Mouse (Mus musculus): ENCODE measurements around the gene Rps13. TPM values are rescaled to one million over a fixed set of nuclear protein-coding genes. Genes with fewer than 3 reads are reported as not detected.

Gene Rps13
- polyA plus RNA-seq, 1 experiment from 2014 or later = 840 TPM

DNA sequence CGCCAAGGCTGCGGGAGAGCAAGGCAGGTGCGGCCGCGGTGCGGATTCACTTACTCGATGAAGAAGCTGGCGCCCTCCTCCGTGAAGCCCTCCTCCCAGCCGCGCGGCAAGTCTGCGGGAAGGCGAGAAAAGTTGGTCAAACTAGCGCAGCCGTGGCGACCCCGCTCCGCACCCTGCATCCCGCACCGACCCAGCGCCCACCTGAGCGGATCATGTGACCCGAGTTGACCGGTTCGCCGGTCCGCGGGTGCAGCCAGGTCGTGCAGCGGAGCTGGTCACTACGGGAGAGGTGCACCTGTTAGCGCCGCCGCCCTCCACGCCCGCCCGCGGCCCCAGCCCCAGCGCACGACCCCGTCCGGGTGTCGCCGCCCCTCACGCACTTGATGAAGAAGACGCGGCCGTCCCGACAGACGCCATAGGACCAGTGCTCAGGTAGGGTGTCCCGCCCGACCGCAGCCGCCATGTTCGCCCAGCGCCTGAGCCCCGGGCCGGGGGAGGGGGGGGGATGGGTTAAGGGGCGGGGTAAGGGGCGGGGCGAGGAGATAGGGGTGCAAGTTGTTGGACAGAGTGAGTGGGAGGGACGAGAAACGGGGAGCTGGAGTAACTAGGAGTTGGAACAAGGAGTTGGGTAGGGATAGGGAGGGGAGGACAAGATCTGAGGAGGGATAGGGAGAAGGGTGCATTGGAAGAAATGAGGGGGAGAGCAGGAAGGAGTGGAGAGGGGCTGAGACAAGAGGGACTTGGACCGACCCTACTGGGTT lies 25.9 kb downstream of the Rps13 start, which contains the start of gene Plekha7:
Gene Plekha7, minus strand, starts transcription at position 506 of the 761 bp plus-strand sequence.
- Histone ChIP-seq H3K27me3 (ENCODE audit: low read depth, poor library complexity, severe bottlenecking) (peaks cover 40% of the 10 kb centered on the region), H3K4me1 (peaks cover 29% of the 10 kb centered on the region), H3K9me3 (replicated peaks) (no peaks in the 10 kb centered on the region), H3K4me3 (peak within 1 kb of the TSS; percentile 79), H3K27ac (peak within 1 kb of the TSS; percentile 56), H3K36me3 (no peaks in the 10 kb centered on the region)
- DNase-seq (ENCODE audit: low spot score) = peak; percentile 83
- WGBS = under 1% methylated on average over 64 of the region's 65 CpGs

GRCm38 (mm10) chr7:116307099-116307870 lies 26.7 kb downstream of the Rps13 start:
- peak; percentile 84 for DNase-seq (ENCODE audit: low spot score)
- Histone ChIP-seq H3K27me3 (ENCODE audit: low read depth, poor library complexity, severe bottlenecking) (peaks cover 40% of the 10 kb centered on the region), H3K27ac (peak overlapping the region; percentile 56), H3K4me1 (peaks cover 29% of the 10 kb centered on the region), H3K36me3 (no peaks in the 10 kb centered on the region), H3K4me3 (peak overlapping the region; percentile 79), H3K9me3 (replicated peaks) (no peaks in the 10 kb centered on the region)
- WGBS = under 1% methylated on average over 62 of the region's 63 CpGs

DNA sequence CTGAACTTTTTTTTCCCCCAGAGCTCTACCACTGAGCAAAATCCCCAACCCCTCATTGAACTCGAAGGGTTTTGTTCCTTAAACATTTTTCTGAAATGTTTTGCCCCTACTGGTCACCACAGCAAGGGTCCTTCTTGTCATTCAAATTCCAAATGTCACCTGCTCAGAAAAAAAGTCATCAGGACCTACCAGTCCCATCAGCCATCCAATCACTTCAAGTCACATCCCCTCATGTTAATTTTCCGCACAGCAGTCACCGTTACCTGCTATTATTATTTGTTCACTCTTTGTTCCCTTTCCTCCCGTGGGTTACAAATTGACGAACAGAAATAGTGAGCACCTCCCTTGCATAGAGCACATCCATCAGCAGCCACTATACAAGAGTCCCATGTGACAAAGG lies 27.4 kb downstream of the Rps13 start:
- Histone ChIP-seq H3K4me1 (peaks cover 29% of the 10 kb centered on the region), H3K36me3 (no peaks in the 10 kb centered on the region), H3K27ac (no peak overlapping the region), H3K27me3 (ENCODE audit: low read depth, poor library complexity, severe bottlenecking) (peaks cover 40% of the 10 kb centered on the region), H3K9me3 (replicated peaks) (no peaks in the 10 kb centered on the region), H3K4me3 (peak overlapping the region; percentile 79)
- WGBS = 20% methylated on average over 5 of the region's 5 CpGs
- DNase-seq (ENCODE audit: low spot score) = no peak

GRCm38 (mm10) chr7:116301661-116302311 lies 32.2 kb downstream of the Rps13 start:
- H3K27ac ChIP-seq = no peak overlapping the region
- no peak for DNase-seq (ENCODE audit: low spot score)
- peaks cover 11% of the 10 kb centered on the region for H3K4me1 ChIP-seq
- no peaks in the 10 kb centered on the region for H3K9me3 ChIP-seq (replicated peaks)
- peaks cover 19% of the 10 kb centered on the region for H3K27me3 ChIP-seq (ENCODE audit: low read depth, poor library complexity, severe bottlenecking)
- no peak overlapping the region for H3K4me3 ChIP-seq
- WGBS = 90% methylated on average over 5 of the region's 5 CpGs
- H3K36me3 ChIP-seq = no peaks in the 10 kb centered on the region

- H3K27ac ChIP-seq = no peak overlapping the region
- peaks cover 9% of the 10 kb centered on the region for H3K4me1 ChIP-seq
- H3K36me3 ChIP-seq = no peaks in the 10 kb centered on the region
- H3K9me3 ChIP-seq (replicated peaks) = no peaks in the 10 kb centered on the region
- H3K27me3 ChIP-seq (ENCODE audit: low read depth, poor library complexity, severe bottlenecking) = peaks cover 12% of the 10 kb centered on the region
- H3K4me3 ChIP-seq = no peak overlapping the region
- no peak for DNase-seq (ENCODE audit: low spot score)
- 88% methylated on average over 4 of the region's 4 CpGs for WGBS
Observed at GRCm38 (mm10) chr7:116301144-116301543, 32.9 kb downstream of the Rps13 start.

- H3K36me3 ChIP-seq = no peaks in the 10 kb centered on the region
- DNase-seq (ENCODE audit: low spot score) = no peak
- H3K9me3 ChIP-seq (replicated peaks) = no peaks in the 10 kb centered on the region
- peaks cover 18% of the 10 kb centered on the region; the same call in 1 of the 2 replicates for H3K4me1 ChIP-seq
- no peak overlapping the region for H3K27ac ChIP-seq
- no peaks in the 10 kb centered on the region for H3K27me3 ChIP-seq (ENCODE audit: low read depth, poor library complexity, severe bottlenecking)
- WGBS = 89% methylated on average over 2 of the region's 2 CpGs
- no peak overlapping the region for H3K4me3 ChIP-seq
Observed at GRCm38 (mm10) chr7:116298851-116299250, 35.1 kb downstream of the Rps13 start.

DNA sequence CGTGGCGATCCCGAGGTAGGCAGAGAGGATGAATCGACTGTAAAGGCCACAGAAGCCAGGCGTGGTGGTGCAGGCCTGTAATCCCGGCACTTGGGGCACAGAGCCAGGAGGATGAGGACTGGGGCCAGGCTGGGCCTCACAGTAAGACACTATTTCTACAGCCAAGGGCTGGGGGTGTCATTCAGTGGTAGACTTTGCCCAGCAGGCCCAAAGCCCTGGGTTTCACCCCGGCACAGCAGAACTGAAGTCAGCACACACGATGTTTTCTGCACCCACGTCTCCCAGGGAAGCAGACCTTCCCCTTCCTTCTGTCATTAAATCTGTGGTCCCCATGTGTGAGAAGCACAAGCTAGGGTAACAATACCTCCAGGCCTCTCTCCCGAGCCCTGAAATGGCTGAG lies 35.6 kb downstream of the Rps13 start:
- Histone ChIP-seq H3K36me3 (no peaks in the 10 kb centered on the region), H3K4me3 (no peak overlapping the region), H3K9me3 (replicated peaks) (no peaks in the 10 kb centered on the region), H3K27ac (no peak overlapping the region), H3K4me1 (peaks cover 18% of the 10 kb centered on the region; the same call in 1 of the 2 replicates), H3K27me3 (ENCODE audit: low read depth, poor library complexity, severe bottlenecking) (no peaks in the 10 kb centered on the region)
- WGBS = 79% methylated on average over 10 of the region's 10 CpGs
- DNase-seq (ENCODE audit: low spot score) = no peak

- no peak for DNase-seq (ENCODE audit: low spot score)
- Histone ChIP-seq H3K4me3 (no peak overlapping the region), H3K27ac (peak overlapping the region; percentile 59), H3K4me1 (peaks cover 30% of the 10 kb centered on the region), H3K36me3 (no peaks in the 10 kb centered on the region), H3K27me3 (ENCODE audit: low read depth, poor library complexity, severe bottlenecking) (no peaks in the 10 kb centered on the region), H3K9me3 (replicated peaks) (no peaks in the 10 kb centered on the region)
- WGBS = 51% methylated on average over 3 of the region's 3 CpGs
Observed at GRCm38 (mm10) chr7:116294961-116295360, 39.0 kb downstream of the Rps13 start.

GRCm38 (mm10) chr7:116292377-116292776 lies 41.6 kb downstream of the Rps13 start:
- no peaks in the 10 kb centered on the region for H3K27me3 ChIP-seq (ENCODE audit: low read depth, poor library complexity, severe bottlenecking)
- DNase-seq (ENCODE audit: low spot score) = no peak
- 0 out of 2 replicates have a peak overlapping the region, but pooled peaks have one; percentile 5 for H3K27ac ChIP-seq
- no peak overlapping the region for H3K4me3 ChIP-seq
- peaks cover 31% of the 10 kb centered on the region for H3K4me1 ChIP-seq
- 39% methylated on average over 5 of the region's 5 CpGs for WGBS
- no peaks in the 10 kb centered on the region for H3K9me3 ChIP-seq (replicated peaks)
- no peaks in the 10 kb centered on the region for H3K36me3 ChIP-seq

DNA sequence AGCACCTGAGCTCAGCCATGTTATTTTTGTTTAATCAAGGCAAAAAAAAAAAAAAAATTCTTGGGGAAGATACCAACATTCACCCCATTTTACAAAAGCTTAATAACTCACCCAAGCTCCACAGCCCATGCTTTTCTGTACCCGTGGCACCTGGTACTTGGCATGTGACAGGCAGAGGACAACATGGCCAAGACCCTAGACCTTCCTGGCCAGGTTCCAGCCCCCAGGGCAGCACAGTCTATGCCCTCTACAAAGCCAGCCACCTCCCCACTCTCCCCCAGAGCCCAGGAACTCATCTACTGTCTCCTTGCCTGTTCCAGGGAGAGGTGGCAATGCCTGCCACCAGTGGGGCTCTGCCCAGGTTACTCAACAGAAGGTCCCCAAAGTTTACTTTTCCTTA lies 43.4 kb downstream of the Rps13 start:
- no peaks in the 10 kb centered on the region for H3K36me3 ChIP-seq
- no peak for DNase-seq (ENCODE audit: low spot score)
- WGBS = 90% methylated on average over 1 of the region's 1 CpGs
- H3K4me1 ChIP-seq = peaks cover 46% of the 10 kb centered on the region
- no peaks in the 10 kb centered on the region for H3K27me3 ChIP-seq (ENCODE audit: low read depth, poor library complexity, severe bottlenecking)
- H3K9me3 ChIP-seq (replicated peaks) = no peaks in the 10 kb centered on the region
- no peak overlapping the region for H3K4me3 ChIP-seq
- no peak overlapping the region for H3K27ac ChIP-seq

GRCm38 (mm10) chr7:116288996-116289395 lies 45.0 kb downstream of the Rps13 start:
- no peak overlapping the region for H3K27ac ChIP-seq
- 90% methylated on average over 3 of the region's 3 CpGs for WGBS
- no peak overlapping the region for H3K4me3 ChIP-seq
- no peaks in the 10 kb centered on the region for H3K9me3 ChIP-seq (replicated peaks)
- H3K4me1 ChIP-seq = peaks cover 35% of the 10 kb centered on the region
- H3K36me3 ChIP-seq = no peaks in the 10 kb centered on the region
- no peak for DNase-seq (ENCODE audit: low spot score)
- H3K27me3 ChIP-seq (ENCODE audit: low read depth, poor library complexity, severe bottlenecking) = no peaks in the 10 kb centered on the region

DNA sequence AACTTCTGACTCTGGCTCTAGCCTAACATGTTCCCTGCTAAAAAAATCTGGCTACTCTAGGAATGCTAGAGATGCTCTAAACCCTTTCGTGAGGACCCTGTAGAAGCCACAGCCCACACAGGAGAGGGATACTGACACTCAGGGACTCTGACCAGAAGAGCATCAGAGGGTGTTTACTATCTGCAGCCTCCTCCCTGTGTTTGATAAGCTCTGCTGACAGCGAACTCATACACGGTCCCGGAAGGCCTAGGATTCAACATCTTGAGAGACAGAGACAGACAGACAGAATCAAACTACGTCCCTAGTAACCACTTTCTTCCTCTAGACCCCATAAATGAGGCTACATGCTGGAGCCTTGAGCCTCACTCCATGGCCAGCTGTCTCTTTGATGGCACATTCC lies 46.0 kb downstream of the Rps13 start:
- Histone ChIP-seq H3K27me3 (ENCODE audit: low read depth, poor library complexity, severe bottlenecking) (no peaks in the 10 kb centered on the region), H3K4me3 (no peak overlapping the region), H3K36me3 (no peaks in the 10 kb centered on the region), H3K27ac (peak overlapping the region; percentile 63; the same call in 1 of the 2 replicates), H3K9me3 (replicated peaks) (no peaks in the 10 kb centered on the region), H3K4me1 (peaks cover 38% of the 10 kb centered on the region)
- no peak for DNase-seq (ENCODE audit: low spot score)
- 92% methylated on average over 5 of the region's 5 CpGs for WGBS

Measured in limb, embryonic 10.5 days (tissue).